Mouse (Mus musculus) adrenal gland, postnatal 14 days (tissue): ENCODE results near the gene Myt1l. TPM values are rescaled to one million over a fixed set of nuclear protein-coding genes. Genes with fewer than 3 reads are reported as not detected.

Experiments used
- DNase-seq: peaks from one replicate; pipeline ENCODE4 v3.0.0; 2021; ENCODE audit warnings: mixed read lengths
- total RNA-seq: library from RNA; stranded (reverse); gene quantifications from 2 replicates; pipeline ENCODE4 v1.2.3, GENCODE M21; 2021

Gene Myt1l
- total RNA-seq, 1 experiment from 2014 or later, result 1.9 TPM

GRCm38 (mm10) chr12:29816761-29817160 is 288.6 kb downstream of the Myt1l start:
- no peak for DNase-seq

- no peak for DNase-seq
Observed at GRCm38 (mm10) chr12:29822216-29822615, 294.0 kb downstream of the Myt1l start.

- no peak for DNase-seq
Observed at GRCm38 (mm10) chr12:29823766-29824417, 295.7 kb downstream of the Myt1l start.

- no peak for DNase-seq
Observed at GRCm38 (mm10) chr12:29830571-29830970, 302.4 kb downstream of the Myt1l start.

- DNase-seq, result no peak
Observed at GRCm38 (mm10) chr12:29831356-29831755, 303.2 kb downstream of the Myt1l start.

- peak; percentile 31 for DNase-seq
Observed at GRCm38 (mm10) chr12:29837301-29837791, 309.2 kb downstream of the Myt1l start.

GRCm38 (mm10) chr12:29838421-29838820 is 310.2 kb downstream of the Myt1l start:
- DNase-seq, result no peak

GRCm38 (mm10) chr12:29849936-29850335 is 321.8 kb downstream of the Myt1l start:
- DNase-seq, result no peak

- no peak for DNase-seq
Observed at GRCm38 (mm10) chr12:29854151-29854585, 326.0 kb downstream of the Myt1l start.

- DNase-seq, result peak; percentile 76
Observed at GRCm38 (mm10) chr12:29855007-29855406, 326.8 kb downstream of the Myt1l start.

GRCm38 (mm10) chr12:29860986-29861385 is 332.8 kb downstream of the Myt1l start:
- DNase-seq, result no peak

GRCm38 (mm10) chr12:29868295-29868694 is 340.1 kb downstream of the Myt1l start:
- DNase-seq, result peak; percentile 63

GRCm38 (mm10) chr12:29868781-29869180 is 340.6 kb downstream of the Myt1l start:
- DNase-seq, result peak; percentile 54

- peak; percentile 61 for DNase-seq
Observed at GRCm38 (mm10) chr12:29872156-29872815, 344.1 kb downstream of the Myt1l start.

- DNase-seq, result no peak
Observed at GRCm38 (mm10) chr12:29873281-29873772, 345.1 kb downstream of the Myt1l start.

- DNase-seq, result no peak
Observed at GRCm38 (mm10) chr12:29877977-29878376, 349.8 kb downstream of the Myt1l start.

- DNase-seq, result peak; percentile 83
Observed at GRCm38 (mm10) chr12:29882871-29883617, 354.9 kb downstream of the Myt1l start.

- no peak for DNase-seq
Observed at GRCm38 (mm10) chr12:29884376-29884775, 356.2 kb downstream of the Myt1l start.

GRCm38 (mm10) chr12:29894669-29895068 is 366.5 kb downstream of the Myt1l start:
- DNase-seq, result peak; percentile 63

GRCm38 (mm10) chr12:29897533-29898085 is 369.4 kb downstream of the Myt1l start:
- no peak for DNase-seq

- peak; percentile 34 for DNase-seq
Observed at GRCm38 (mm10) chr12:29904101-29904874, 376.1 kb downstream of the Myt1l start.

GRCm38 (mm10) chr12:29907056-29907455 is 378.9 kb downstream of the Myt1l start:
- DNase-seq, result peak; percentile 75
